Mouse (Mus musculus): ENCODE results near the gene Sox11. TPM values are rescaled to one million over a fixed set of nuclear protein-coding genes. Genes with fewer than 3 reads are reported as not detected.

The Sox11 gene
- polyA plus RNA-seq, 1 experiment from 2014 or later: 60.1 TPM

DNA sequence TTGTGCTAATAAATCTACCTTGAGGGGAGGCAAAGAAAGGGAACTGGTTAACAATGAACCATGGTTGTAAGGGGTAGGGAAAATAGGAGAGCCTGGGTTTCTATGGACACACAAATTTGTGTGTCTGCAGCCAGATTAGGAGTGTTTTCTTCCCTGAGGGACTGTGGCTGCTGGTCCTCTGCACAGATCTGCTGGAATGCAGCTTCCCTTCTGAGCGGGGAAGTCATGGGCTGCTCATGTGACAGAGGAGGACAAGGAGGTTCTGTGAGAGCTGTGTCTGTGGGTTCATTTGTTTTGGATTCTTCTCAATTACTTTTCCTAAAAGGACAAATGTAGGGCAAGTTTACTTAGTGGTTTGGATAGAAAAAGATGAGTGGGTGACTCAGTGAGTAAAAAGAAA is 48.2 kb downstream of the Sox11 start:
- Histone ChIP-seq H3K4me3 (ENCODE audit: low read depth, low read length) (no peak overlapping the region), H3K4me2 (ENCODE audit: low read length) (no peak overlapping the region), H3K27ac (ENCODE audit: low read depth) (no peak overlapping the region), H3K4me1 (replicated peaks; ENCODE audit: control insufficient read depth, insufficient read depth, low read length) (no peaks in the 10 kb centered on the region), H3K36me3 (ENCODE audit: control insufficient read depth, insufficient read depth, low read length) (no peaks in the 10 kb centered on the region), H3K27me3 (replicated peaks; ENCODE audit: control insufficient read depth, insufficient read depth, low read length) (no peaks in the 10 kb centered on the region), H3K9ac (ENCODE audit: low read length) (no peak overlapping the region), H3K9me3 (ENCODE audit: control insufficient read depth, low read length) (no peaks in the 10 kb centered on the region)
- 37% methylated on average over 1 of the region's 1 CpGs for WGBS
- ATAC-seq (replicated peaks; ENCODE audit: low FRiP score, low TSS enrichment, low read depth) (no peak; the same call in 1 of the 2 replicates), DNase-seq (ENCODE audit: low spot score) (peak; percentile 50)

DNA sequence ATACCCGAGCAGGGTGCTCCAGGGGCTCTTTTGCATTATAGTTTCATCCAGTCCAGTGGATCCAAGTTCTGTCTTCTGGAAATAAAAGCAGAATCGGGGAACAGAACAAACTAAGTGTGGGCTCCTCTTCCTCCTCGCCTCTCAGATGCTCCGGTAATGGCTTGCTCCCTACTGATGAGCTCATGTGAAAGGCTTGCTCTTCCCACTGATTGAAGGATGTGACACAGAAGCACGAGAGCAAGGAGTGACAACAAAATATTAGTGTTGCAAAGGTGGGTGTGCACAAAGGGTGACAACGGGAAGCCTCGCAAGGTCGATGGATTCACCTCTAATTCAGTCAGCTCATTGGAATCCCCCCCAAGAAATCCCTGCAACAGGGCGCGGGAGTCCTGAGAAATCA is 48.6 kb downstream of the Sox11 start:
- Histone ChIP-seq H3K4me2 (ENCODE audit: low read length) (no peak overlapping the region), H3K36me3 (ENCODE audit: control insufficient read depth, insufficient read depth, low read length) (no peaks in the 10 kb centered on the region), H3K4me3 (ENCODE audit: low read depth, low read length) (no peak overlapping the region), H3K4me1 (replicated peaks; ENCODE audit: control insufficient read depth, insufficient read depth, low read length) (no peaks in the 10 kb centered on the region), H3K9ac (ENCODE audit: low read length) (no peak overlapping the region), H3K27ac (ENCODE audit: low read depth) (no peak overlapping the region), H3K9me3 (ENCODE audit: control insufficient read depth, low read length) (no peaks in the 10 kb centered on the region), H3K27me3 (replicated peaks; ENCODE audit: control insufficient read depth, insufficient read depth, low read length) (no peaks in the 10 kb centered on the region)
- 50% methylated on average over 10 of the region's 10 CpGs for WGBS
- no peak for DNase-seq (ENCODE audit: low spot score)
- ATAC-seq (replicated peaks; ENCODE audit: low FRiP score, low TSS enrichment, low read depth): no peak

DNA sequence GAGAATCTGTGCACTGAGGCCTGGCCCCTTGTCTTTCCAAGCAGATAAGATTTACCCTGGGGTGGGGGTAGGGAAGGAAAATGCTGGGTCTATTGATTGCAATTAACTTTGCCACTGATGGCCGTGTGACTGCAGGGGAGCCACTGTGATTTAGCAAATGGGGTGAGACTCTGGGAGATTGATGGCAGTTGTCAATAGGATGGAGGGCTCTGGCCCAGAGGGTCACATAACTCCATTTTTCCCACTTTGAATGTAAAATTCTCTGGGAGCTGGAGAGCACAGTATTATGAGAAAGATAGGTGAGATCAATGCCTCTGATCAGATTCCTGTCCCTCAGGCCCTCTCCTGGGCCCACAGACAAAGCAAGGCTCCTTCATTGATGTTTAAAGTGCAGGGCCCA is 49.2 kb downstream of the Sox11 start:
- Histone ChIP-seq H3K9ac (ENCODE audit: low read length) (no peak overlapping the region), H3K27ac (ENCODE audit: low read depth) (no peak overlapping the region), H3K36me3 (ENCODE audit: control insufficient read depth, insufficient read depth, low read length) (no peaks in the 10 kb centered on the region), H3K4me1 (replicated peaks; ENCODE audit: control insufficient read depth, insufficient read depth, low read length) (no peaks in the 10 kb centered on the region), H3K9me3 (ENCODE audit: control insufficient read depth, low read length) (no peaks in the 10 kb centered on the region), H3K27me3 (replicated peaks; ENCODE audit: control insufficient read depth, insufficient read depth, low read length) (no peaks in the 10 kb centered on the region), H3K4me2 (ENCODE audit: low read length) (no peak overlapping the region), H3K4me3 (ENCODE audit: low read depth, low read length) (no peak overlapping the region)
- ATAC-seq (replicated peaks; ENCODE audit: low FRiP score, low TSS enrichment, low read depth) (no peak), DNase-seq (ENCODE audit: low spot score) (no peak)
- WGBS: 36% methylated on average over 1 of the region's 1 CpGs
